Mouse (Mus musculus): Measurements from ENCODE around the gene Acbd6. TPM values are rescaled to one million over a fixed set of nuclear protein-coding genes. Genes with fewer than 3 reads are reported as not detected.

Acbd6 gene
- polyA plus RNA-seq, 1 experiment from 2014 or later: 79.5 TPM

DNA sequence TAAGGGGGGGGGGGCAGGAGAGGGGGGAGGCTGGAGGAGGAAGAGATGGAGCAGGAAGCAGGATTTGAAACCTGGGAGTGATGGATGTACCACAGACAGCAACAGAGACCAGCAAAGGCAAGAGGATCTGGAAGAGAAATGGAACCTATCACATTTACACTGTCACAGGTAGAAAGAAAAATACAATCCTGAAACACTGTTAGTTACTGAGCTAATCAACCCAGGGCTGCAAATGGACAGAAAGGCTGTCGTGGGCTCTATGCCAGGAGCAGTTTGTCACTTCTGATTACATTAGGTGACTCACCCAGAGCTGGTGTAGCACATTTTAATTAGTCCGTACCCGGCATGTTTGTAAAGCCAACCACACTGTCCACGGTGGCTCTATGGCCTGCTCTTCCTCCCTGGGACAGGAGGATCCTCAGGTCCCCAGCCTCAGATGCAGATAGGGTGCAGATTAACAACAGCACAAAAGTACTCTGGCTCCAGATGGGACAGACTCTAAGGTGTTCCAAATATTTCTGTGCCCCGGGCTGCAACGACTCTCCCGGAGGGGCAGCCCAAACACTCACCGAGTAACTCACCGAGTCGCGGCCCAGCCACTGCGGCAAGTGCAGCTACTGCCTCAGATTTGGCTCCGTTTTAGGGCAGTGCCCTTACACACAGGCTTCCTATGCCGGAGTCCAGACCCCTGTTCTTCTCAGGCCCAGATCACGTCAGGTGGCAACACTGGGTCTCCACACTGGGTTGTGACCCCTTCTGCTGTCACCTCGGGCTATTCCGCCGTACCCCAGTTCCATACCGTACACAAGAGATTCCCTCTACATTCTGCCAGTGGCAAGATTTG, 28.6 kb upstream of the Acbd6 start:
- Histone ChIP-seq H3K9me3 (0 out of 2 replicates have a peak, but pooled peaks cover 4% of the 10 kb centered on the region), H3K4me3 (no peak overlapping the region), H3K27ac (replicated peaks) (peak overlapping the region; percentile 52; the same call in 1 of the 2 replicates), H3K4me1 (peaks cover 71% of the 10 kb centered on the region), H3K36me3 (replicated peaks) (no peaks in the 10 kb centered on the region), H3K27me3 (replicated peaks; ENCODE audit: low read depth, poor library complexity, severe bottlenecking) (peaks cover 36% of the 10 kb centered on the region)
- 69% methylated on average over 19 of the region's 19 CpGs for WGBS
- DNase-seq (ENCODE audit: low spot score): no peak

- DNase-seq (ENCODE audit: low spot score): peak; percentile 53
- H3K4me1 ChIP-seq: peaks cover 71% of the 10 kb centered on the region
- H3K27me3 ChIP-seq (replicated peaks; ENCODE audit: low read depth, poor library complexity, severe bottlenecking): peaks cover 36% of the 10 kb centered on the region
- 0 out of 2 replicates have a peak, but pooled peaks cover 4% of the 10 kb centered on the region for H3K9me3 ChIP-seq
- WGBS: 45% methylated on average over 21 of the region's 21 CpGs
- H3K27ac ChIP-seq (replicated peaks): peak overlapping the region; percentile 73
- H3K36me3 ChIP-seq (replicated peaks): no peaks in the 10 kb centered on the region
- peak overlapping the region; percentile 25; the same call in 1 of the 2 replicates for H3K4me3 ChIP-seq
These were observed 27.1 kb upstream of the Acbd6 start for GRCm38 (mm10) chr1:155530561-155531457.

DNA sequence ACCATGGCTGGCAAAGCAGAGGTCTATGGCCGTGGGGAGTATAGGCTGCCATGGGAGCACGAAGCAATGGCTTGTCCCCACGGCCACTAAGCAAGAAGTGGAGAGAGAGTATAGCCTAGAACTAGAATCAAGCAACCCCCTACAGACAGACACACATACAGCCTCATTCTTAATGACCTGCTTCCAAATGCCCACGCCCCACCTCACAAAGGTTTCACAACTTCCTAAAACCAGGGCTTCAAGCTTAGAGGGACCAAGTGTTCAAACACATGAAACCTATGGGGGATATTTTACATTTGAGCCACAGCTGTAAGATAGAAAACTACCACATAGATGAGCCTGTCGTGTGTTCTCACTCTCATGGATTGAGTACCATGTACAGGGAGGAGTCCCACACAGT, 25.5 kb upstream of the Acbd6 start:
- H3K27ac ChIP-seq (replicated peaks): peak overlapping the region; percentile 36; the same call in 1 of the 2 replicates
- peaks cover 63% of the 10 kb centered on the region for H3K4me1 ChIP-seq
- DNase-seq (ENCODE audit: low spot score): no peak
- H3K4me3 ChIP-seq: no peak overlapping the region
- H3K27me3 ChIP-seq (replicated peaks; ENCODE audit: low read depth, poor library complexity, severe bottlenecking): peaks cover 20% of the 10 kb centered on the region; the same call in 1 of the 2 replicates
- WGBS: 83% methylated on average over 5 of the region's 5 CpGs
- H3K9me3 ChIP-seq: 0 out of 2 replicates have a peak, but pooled peaks cover 4% of the 10 kb centered on the region
- no peaks in the 10 kb centered on the region for H3K36me3 ChIP-seq (replicated peaks)

GRCm38 (mm10) chr1:155532833-155533688, 24.9 kb upstream of the Acbd6 start:
- H3K36me3 ChIP-seq (replicated peaks): no peaks in the 10 kb centered on the region
- peaks cover 56% of the 10 kb centered on the region for H3K4me1 ChIP-seq
- DNase-seq (ENCODE audit: low spot score): peak; percentile 57
- WGBS: 43% methylated on average over 9 of the region's 9 CpGs
- 0 out of 2 replicates have a peak, but pooled peaks cover 4% of the 10 kb centered on the region for H3K9me3 ChIP-seq
- peaks cover 14% of the 10 kb centered on the region; the same call in 1 of the 2 replicates for H3K27me3 ChIP-seq (replicated peaks; ENCODE audit: low read depth, poor library complexity, severe bottlenecking)
- no peak overlapping the region for H3K4me3 ChIP-seq
- H3K27ac ChIP-seq (replicated peaks): peak overlapping the region; percentile 36; the same call in 1 of the 2 replicates

DNA sequence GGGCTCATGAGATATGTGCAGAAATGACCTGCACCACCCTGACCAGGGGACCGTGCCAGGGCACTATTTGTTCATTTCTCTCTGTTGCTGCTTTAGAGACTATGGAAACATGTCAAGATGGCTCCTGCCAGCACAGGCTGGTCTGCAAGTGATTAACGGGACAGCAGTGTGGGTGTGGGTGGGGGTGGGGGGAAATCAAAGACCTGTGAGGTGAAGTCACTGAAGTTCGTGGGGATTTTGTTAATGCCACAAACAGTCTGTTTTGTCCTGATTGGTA, 24.3 kb upstream of the Acbd6 start:
- 47% methylated on average over 3 of the region's 3 CpGs for WGBS
- Histone ChIP-seq H3K36me3 (replicated peaks) (no peaks in the 10 kb centered on the region), H3K27ac (replicated peaks) (peak overlapping the region; percentile 32; the same call in 1 of the 2 replicates), H3K27me3 (replicated peaks; ENCODE audit: low read depth, poor library complexity, severe bottlenecking) (peaks cover 13% of the 10 kb centered on the region; the same call in 1 of the 2 replicates), H3K9me3 (0 out of 2 replicates have a peak, but pooled peaks cover 4% of the 10 kb centered on the region), H3K4me1 (peaks cover 51% of the 10 kb centered on the region), H3K4me3 (no peak overlapping the region)
- DNase-seq (ENCODE audit: low spot score): no peak

DNA sequence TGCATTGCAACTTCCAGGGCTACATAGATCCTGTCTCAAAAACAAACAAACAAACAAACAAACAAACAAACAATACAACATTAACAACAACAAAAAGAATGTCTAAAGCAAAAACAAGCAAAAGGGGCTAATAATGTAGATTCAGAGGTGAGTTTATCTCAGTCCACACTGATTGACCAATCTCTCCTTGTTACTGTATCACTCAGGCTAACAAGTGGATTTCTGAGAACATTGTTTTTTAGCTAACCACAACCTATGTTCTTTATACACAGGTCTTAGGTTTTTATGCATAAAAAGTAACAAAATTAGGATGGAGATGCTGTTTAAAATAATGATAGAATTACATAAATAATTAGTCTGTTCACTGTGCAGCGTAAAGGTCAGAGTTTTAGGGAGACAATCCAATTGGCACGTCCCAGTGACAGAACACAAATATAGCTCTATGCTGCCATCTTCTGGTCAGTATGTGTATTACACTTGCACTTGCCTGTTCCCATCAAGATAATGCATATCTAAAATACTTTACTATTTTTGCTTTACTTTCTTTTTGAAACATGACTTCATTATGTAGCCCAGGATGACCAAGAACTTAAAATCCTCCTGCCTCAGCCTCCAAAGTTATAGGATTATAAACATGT, 20.8 kb upstream of the Acbd6 start:
- no peak overlapping the region for H3K27ac ChIP-seq (replicated peaks)
- no peaks in the 10 kb centered on the region for H3K27me3 ChIP-seq (replicated peaks; ENCODE audit: low read depth, poor library complexity, severe bottlenecking)
- H3K4me3 ChIP-seq: no peak overlapping the region
- peaks cover 17% of the 10 kb centered on the region for H3K4me1 ChIP-seq
- peak; percentile 35 for DNase-seq (ENCODE audit: low spot score)
- WGBS: 12% methylated on average over 2 of the region's 2 CpGs
- no peaks in the 10 kb centered on the region for H3K36me3 ChIP-seq (replicated peaks)
- H3K9me3 ChIP-seq: no peaks in the 10 kb centered on the region

DNA sequence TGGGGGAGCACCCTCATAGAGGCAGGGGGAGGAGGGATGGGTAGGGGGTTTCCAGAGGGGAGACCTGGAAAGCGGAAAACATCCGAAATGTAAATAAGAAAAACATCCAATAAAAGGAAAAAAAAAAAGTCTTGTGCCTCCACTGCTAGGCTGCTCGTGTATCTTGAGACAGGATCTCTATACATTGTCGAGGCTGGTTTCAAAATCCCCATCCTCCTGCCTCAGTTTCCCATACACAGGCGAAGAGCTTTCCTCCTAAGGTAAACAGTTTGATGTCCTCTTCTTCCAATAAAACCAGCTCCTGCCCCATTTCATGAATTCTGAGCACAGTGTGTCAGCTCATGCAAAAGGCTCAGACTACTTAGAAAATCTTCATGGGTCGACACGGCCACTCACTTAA, 19.9 kb upstream of the Acbd6 start:
- DNase-seq (ENCODE audit: low spot score): no peak
- Histone ChIP-seq H3K27ac (replicated peaks) (no peak overlapping the region), H3K27me3 (replicated peaks; ENCODE audit: low read depth, poor library complexity, severe bottlenecking) (no peaks in the 10 kb centered on the region), H3K36me3 (replicated peaks) (no peaks in the 10 kb centered on the region), H3K4me3 (no peak overlapping the region), H3K4me1 (peaks cover 9% of the 10 kb centered on the region), H3K9me3 (no peaks in the 10 kb centered on the region)
- 68% methylated on average over 7 of the region's 7 CpGs for WGBS

DNA sequence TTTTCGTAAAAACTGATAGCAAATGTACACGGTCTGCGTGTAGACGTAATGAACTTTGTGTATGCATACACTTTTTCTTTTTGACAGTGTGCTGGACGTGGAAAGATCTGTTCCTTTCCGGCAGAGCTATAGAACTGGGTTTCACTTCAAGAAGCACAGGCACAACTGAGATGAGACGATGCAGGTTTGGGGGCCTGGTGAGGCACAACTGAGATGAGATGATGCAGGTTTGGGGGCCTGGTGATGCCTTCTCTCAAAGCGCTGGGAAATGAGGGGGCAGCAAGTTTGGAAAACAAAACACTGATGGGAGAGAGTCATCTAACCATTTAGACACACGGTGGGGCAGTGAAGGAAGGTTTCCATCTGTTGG, 293 bp upstream of the Acbd6 start:
- 57% methylated on average over 9 of the region's 9 CpGs for WGBS
- Histone ChIP-seq H3K27me3 (replicated peaks; ENCODE audit: low read depth, poor library complexity, severe bottlenecking) (no peaks in the 10 kb centered on the region), H3K27ac (replicated peaks) (peak overlapping the region; percentile 92), H3K4me1 (peaks cover 29% of the 10 kb centered on the region), H3K36me3 (replicated peaks) (peaks cover 3% of the 10 kb centered on the region; the same call in 1 of the 2 replicates), H3K4me3 (peak overlapping the region; percentile 74), H3K9me3 (no peaks in the 10 kb centered on the region)
- DNase-seq (ENCODE audit: low spot score): no peak

- Histone ChIP-seq H3K27me3 (replicated peaks; ENCODE audit: low read depth, poor library complexity, severe bottlenecking) (no peaks in the 10 kb centered on the region), H3K27ac (replicated peaks) (no peak overlapping the region), H3K4me1 (peaks cover 29% of the 10 kb centered on the region), H3K36me3 (replicated peaks) (peaks cover 7% of the 10 kb centered on the region), H3K4me3 (0 out of 2 replicates have a peak overlapping the region, but pooled peaks have one; percentile 1), H3K9me3 (no peaks in the 10 kb centered on the region)
- 87% methylated on average over 4 of the region's 4 CpGs for WGBS
- DNase-seq (ENCODE audit: low spot score): no peak
These were observed 2.1 kb downstream of the Acbd6 start for GRCm38 (mm10) chr1:155560021-155560420.

DNA sequence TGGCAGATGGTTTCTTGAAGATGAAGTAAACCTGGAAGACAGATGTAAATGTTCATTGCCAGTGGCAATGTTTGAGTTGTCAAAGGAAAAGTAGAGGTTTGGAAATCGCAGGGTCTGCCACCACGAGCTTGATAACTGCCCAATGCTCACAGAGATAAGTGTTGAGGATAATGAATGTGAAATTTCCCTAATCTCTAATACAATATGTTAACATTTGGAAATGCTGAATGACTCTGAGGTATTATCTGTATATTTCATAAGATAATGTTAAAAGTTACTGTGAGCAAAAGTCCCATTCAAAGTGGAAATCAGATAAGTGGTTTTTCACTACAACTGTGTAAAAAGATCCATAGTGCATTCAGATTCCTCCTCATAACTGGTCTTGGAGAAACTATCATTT, 2.8 kb downstream of the Acbd6 start:
- Histone ChIP-seq H3K36me3 (replicated peaks) (peaks cover 14% of the 10 kb centered on the region), H3K4me3 (no peak overlapping the region), H3K27me3 (replicated peaks; ENCODE audit: low read depth, poor library complexity, severe bottlenecking) (no peaks in the 10 kb centered on the region), H3K27ac (replicated peaks) (no peak overlapping the region), H3K4me1 (peaks cover 29% of the 10 kb centered on the region), H3K9me3 (no peaks in the 10 kb centered on the region)
- 87% methylated on average over 2 of the region's 2 CpGs for WGBS
- no peak for DNase-seq (ENCODE audit: low spot score)

DNA sequence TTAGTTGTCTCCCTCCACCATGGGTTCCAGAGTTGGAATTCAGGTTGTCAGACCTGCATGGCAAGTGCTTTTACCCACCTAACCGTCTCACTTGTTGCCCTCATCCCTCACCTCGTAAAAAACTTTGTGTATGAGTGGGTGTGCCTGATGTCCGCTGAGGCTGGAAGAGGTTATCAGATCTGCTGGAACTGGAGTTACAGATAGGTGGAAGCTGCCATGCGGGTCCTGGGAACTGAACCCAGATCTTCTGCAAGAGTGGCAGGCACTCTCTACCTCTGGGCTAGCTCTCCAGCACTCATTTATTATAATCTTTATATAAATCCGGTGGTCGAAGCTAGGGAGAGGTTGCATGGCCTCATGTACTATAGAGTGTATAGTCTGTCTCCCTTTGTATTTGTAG, 4.3 kb downstream of the Acbd6 start:
- Histone ChIP-seq H3K27ac (replicated peaks) (no peak overlapping the region), H3K36me3 (replicated peaks) (peaks cover 29% of the 10 kb centered on the region), H3K27me3 (replicated peaks; ENCODE audit: low read depth, poor library complexity, severe bottlenecking) (no peaks in the 10 kb centered on the region), H3K9me3 (no peaks in the 10 kb centered on the region), H3K4me3 (no peak overlapping the region), H3K4me1 (peaks cover 29% of the 10 kb centered on the region)
- WGBS: 85% methylated on average over 6 of the region's 6 CpGs
- no peak for DNase-seq (ENCODE audit: low spot score)
